Mouse (Mus musculus) limb, embryonic 13.5 days (tissue): ENCODE measurements around the gene Map4k3. TPM values are rescaled to one million over a fixed set of nuclear protein-coding genes. Genes with fewer than 3 reads are reported as not detected.
"Not testable (repeated sequence)": the region's sequence is repeated elsewhere in the genome, so short reads cannot be mapped to it uniquely, and the experiment has no call there.

ENCODE experiments used
- ATAC-seq: fragments of 200-750 bp; cut with Nextera tagmentation; 2 replicates; pipeline ENCODE4 v1.8.0; 2017; ENCODE audit warnings: low read depth, moderate number of reproducible peaks, moderate TSS enrichment; ENCODE audit not compliant: low FRiP score
- H3K27ac ChIP-seq: fragments of 300-500 bp; sonication (generic); 2 replicates; pipeline ENCODE4 v1.5.1; 2015; ENCODE audit warnings: inconsistent platforms, mild to moderate bottlenecking, moderate library complexity
- H3K27me3 ChIP-seq: fragments of 300-500 bp; sonication (generic); 2 replicates; pipeline ENCODE4 v1.6.1; 2015; ENCODE audit warnings: mild to moderate bottlenecking, inconsistent platforms
- H3K36me3 ChIP-seq: fragments of 300-500 bp; sonication (generic); 2 replicates; pipeline ENCODE4 v1.6.1; 2015; ENCODE audit warnings: inconsistent platforms, mild to moderate bottlenecking, moderate library complexity
- H3K4me1 ChIP-seq: fragments of 300-500 bp; sonication (generic); 2 replicates; pipeline ENCODE4 v1.6.1; 2015; ENCODE audit warnings: inconsistent platforms
- H3K4me2 ChIP-seq: fragments of 300-500 bp; sonication (generic); replicated peaks from 2 replicates; pipeline ENCODE4 v1.6.1; 2015; ENCODE audit warnings: inconsistent platforms, mild to moderate bottlenecking, moderate library complexity
- H3K4me3 ChIP-seq: fragments of 300-500 bp; sonication (generic); 2 replicates; pipeline ENCODE4 v1.5.1; 2015; ENCODE audit warnings: moderate library complexity, mild to moderate bottlenecking, inconsistent platforms
- H3K9ac ChIP-seq: fragments of 300-500 bp; sonication (generic); 2 replicates; pipeline ENCODE4 v1.6.1; 2015; ENCODE audit warnings: mild to moderate bottlenecking, inconsistent platforms
- H3K9me3 ChIP-seq: fragments of 300-500 bp; sonication (generic); 2 replicates; pipeline ENCODE4 v1.6.1; 2016; ENCODE audit warnings: inconsistent platforms
- WGBS: fragments of 180-500 bp; shearing (Covaris S2); methylation state at CpG from one replicate; pipeline ENCODE4 v1.1.7; 2015; 5-methylcytosine and 5-hydroxymethylcytosine counted together
- polyA plus RNA-seq: library from polyadenylated mRNA; unstranded; fragments of >200 nt; fragmentation: Nextera tagmentation; extraction: Ambion mirVana; gene quantifications from 2 replicates; pipeline ENCODE4 v1.2.1, GENCODE M21; 2015

Gene Map4k3
- 29.0 and 31.7 TPM in 2 replicates for polyA plus RNA-seq

DNA sequence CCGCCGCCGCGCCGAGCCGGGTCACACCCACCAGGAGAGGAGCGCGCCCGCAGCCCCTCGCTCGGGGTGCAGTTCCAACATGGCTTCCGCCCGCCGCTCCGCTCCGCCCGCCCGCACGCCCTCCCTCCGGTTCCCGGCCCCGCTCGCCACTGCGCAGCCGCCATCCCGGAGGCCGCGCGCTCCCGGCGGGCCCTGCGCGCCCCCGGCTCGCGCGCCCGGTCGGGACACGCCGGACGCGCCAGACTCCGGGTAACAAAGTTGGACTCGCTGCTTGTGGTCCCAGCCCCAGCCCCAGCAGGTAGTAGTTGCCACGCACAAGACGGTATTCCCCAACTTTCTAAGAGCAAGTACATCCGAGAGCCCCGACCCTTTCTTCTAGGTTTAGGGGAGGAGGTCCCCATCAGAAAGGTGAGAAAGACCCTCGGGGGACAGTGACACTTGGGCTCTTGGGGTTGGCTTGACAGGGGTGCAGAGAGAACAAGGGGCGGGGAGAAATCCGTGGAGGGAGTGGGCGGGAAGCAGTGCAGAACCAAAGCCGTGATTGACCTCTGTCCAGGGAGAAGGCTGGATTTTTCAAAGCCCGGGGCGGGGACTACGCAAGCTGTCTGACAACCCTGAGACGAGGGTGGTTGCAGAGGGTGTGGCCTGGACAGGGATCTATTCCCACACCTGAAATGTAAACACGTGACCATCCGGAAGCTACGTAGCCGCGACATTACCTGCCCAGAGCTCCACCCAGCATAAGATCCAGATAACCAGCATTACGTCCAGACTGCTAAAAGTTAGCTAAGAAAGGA, at the start of gene Map4k3:
TSS of gene Map4k3 (minus strand) at position 424 of the 797 bp plus-strand sequence.
- no peaks in the 10 kb centered on the region for H3K27me3 ChIP-seq
- no peaks in the 10 kb centered on the region for H3K9me3 ChIP-seq
- H3K36me3 ChIP-seq: no peaks in the 10 kb centered on the region; the same call in 1 of the 2 replicates
- peak within 1 kb of the TSS; percentile 83 for H3K4me2 ChIP-seq
- peak within 1 kb of the TSS; percentile 95 for H3K27ac ChIP-seq
- under 1% methylated on average over 50 of the region's 64 CpGs for WGBS
- peak within 1 kb of the TSS; percentile 94 for H3K4me3 ChIP-seq
- peak within 1 kb of the TSS; percentile 97 for H3K9ac ChIP-seq
- peaks cover 35% of the 10 kb centered on the region for H3K4me1 ChIP-seq
- ATAC-seq: peak; percentile 92

DNA sequence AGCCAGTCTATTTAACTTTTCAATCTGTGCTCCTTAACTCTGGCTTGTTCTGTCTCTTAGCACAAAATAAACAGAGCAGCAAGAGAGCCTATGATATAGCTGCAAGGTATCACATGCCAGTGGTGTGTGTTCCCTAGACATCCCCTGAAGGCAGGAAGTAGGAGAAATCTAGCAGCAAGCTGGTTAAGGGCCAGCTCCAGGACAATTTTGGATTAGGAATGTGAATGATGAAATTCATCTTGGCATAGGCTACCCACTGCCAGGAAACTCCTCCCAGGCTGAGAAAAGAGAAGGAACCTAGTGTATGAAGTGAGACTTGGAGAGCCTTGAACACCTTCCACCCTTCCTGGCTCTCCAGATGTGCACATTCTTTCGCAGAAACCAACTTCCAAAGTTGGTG, 49.3 kb upstream of the Map4k3 start:
- WGBS: 100% methylated on average over 1 of the region's 1 CpGs

DNA sequence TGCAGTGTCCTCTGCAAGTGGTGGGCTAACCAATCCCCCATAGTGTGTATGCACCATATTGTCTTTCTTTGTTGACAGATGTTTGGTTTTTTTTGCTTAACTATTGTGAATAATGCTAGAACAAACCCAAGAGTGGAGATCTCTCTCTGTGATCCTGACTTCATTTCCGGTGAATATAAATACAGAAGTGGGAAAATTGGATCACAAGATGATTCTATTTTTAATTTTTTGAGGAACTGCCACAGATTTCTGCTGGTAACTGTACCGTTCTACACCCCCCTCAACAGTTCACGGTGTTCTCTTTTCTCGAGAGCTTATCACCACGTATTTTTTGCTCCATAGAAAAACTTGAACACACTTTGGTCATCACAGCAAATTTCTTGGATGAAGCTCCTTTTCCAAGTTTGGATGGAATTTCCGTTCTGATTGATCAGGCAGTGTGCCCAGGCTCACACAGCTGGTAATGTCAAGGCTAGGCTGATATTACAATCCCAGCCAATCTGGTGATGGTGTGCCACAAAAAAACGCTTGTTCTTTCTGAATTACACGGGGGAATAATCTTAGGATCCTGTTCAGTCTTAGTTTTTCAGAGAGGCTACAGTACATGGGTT, 47.0 kb upstream of the Map4k3 start:
- Histone ChIP-seq H3K4me3 (no peak overlapping the region), H3K9me3 (peaks cover 7% of the 10 kb centered on the region), H3K27ac (no peak overlapping the region), H3K9ac (no peak overlapping the region), H3K4me1 (peaks cover 11% of the 10 kb centered on the region), H3K36me3 (no peaks in the 10 kb centered on the region), H3K4me2 (no peak overlapping the region), H3K27me3 (no peaks in the 10 kb centered on the region)
- no peak for ATAC-seq
- WGBS: 83% methylated on average over 8 of the region's 8 CpGs

More for the DNA sequence above, 49.3 kb upstream of the Map4k3 start:
- Histone ChIP-seq H3K36me3 (no peaks in the 10 kb centered on the region), H3K9me3 (peaks cover 6% of the 10 kb centered on the region; the same call in 1 of the 2 replicates), H3K4me1 (peaks cover 8% of the 10 kb centered on the region), H3K27ac (no peak overlapping the region), H3K27me3 (no peaks in the 10 kb centered on the region), H3K4me3 (no peak overlapping the region), H3K4me2 (no peak overlapping the region), H3K9ac (no peak overlapping the region)
- ATAC-seq: no peak

DNA sequence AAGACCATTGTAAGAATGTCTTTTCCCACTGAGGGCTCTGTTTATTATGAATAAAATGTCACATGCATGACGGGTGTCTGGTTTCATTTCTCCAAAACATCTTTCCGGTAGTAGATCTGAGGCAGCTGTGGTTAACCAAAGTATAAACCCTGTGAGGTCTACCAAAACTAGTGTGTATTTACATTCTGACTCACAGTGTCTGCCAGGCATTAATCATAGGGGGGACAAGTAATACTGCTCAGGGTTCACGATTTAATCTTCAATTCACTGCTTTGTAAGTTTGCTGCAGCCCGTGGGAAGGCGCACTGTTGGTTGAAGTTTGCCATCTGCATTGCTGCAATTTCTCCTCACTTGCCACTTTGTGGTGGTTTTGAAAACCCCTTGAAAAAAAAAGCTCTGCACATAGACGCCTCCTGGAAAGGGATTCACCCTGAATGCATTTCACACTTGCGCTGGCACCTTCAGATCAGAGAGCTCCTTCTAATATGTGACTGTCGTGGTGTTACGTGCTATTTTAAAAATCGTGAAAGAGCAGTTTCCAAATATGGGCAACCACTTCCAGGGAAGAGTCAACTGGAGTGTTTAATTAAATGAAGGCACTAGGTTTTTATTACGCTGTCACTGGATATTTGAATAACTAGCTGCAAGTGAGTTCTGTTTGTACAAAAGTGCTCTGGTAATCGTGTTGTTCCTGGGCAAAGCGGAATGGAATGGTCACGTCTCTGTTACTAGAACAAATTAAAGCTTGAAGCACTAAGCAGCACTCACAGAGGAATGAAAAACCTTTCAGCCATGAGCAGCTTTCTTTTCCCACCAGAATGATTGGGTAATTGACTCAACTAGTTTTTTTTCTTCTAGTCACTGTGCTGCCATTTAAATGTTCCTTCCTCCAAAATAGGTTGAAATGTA, 44.5 kb upstream of the Map4k3 start:
- Histone ChIP-seq H3K4me1 (peaks cover 10% of the 10 kb centered on the region), H3K27me3 (no peaks in the 10 kb centered on the region), H3K9me3 (peaks cover 9% of the 10 kb centered on the region), H3K9ac (no peak overlapping the region), H3K27ac (no peak overlapping the region), H3K4me3 (no peak overlapping the region), H3K4me2 (no peak overlapping the region), H3K36me3 (no peaks in the 10 kb centered on the region)
- ATAC-seq: peak; percentile 57
- 56% methylated on average over 14 of the region's 14 CpGs for WGBS

DNA sequence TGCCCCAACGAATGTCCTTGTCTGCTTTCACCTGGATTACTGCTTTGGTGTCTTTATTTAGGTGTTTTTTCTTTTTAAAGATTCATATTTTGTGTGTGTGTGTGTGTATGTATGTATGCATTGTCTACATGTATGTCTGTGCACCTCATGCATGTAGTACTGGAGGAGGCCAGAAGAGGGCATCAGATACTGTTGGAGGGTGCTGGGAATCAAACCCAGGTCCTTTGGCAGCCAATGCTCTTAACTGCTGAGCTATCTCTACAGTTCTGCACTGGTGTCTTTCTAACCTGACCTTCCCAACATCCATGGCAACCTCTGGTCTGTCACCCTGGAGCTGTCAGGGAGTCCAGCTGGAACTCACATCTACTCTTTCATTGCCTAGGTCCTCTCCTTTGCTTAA, 41.8 kb upstream of the Map4k3 start:
- H3K27me3 ChIP-seq: no peaks in the 10 kb centered on the region
- no peak for ATAC-seq
- H3K9ac ChIP-seq: no peak overlapping the region
- no peak overlapping the region for H3K27ac ChIP-seq
- peaks cover 5% of the 10 kb centered on the region; the same call in 1 of the 2 replicates for H3K9me3 ChIP-seq
- no peak overlapping the region for H3K4me3 ChIP-seq
- peaks cover 14% of the 10 kb centered on the region for H3K4me1 ChIP-seq
- no peaks in the 10 kb centered on the region for H3K36me3 ChIP-seq
- WGBS: 72% methylated on average over 1 of the region's 1 CpGs
- no peak overlapping the region for H3K4me2 ChIP-seq

DNA sequence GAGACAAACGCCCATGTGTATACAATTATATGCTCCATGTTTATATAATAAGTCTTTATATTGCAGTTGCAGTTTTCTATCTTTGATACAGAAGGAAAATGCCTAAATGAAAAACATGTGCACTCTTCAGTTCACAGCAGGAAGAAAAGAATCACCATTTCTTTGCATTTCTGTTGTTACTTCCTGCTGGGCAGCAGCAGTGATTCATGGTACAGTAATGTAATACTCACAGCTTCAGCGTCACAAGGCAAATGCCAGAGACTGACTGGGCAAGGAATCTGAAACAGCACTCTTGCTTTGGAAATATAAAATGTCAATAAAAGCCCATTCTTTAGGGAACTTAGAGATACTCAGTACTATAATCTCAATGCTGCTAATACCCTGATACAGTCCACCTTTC, 36.9 kb upstream of the Map4k3 start:
- H3K4me2 ChIP-seq: no peak overlapping the region
- H3K4me3 ChIP-seq: no peak overlapping the region
- peak overlapping the region; percentile 22; the same call in 1 of the 2 replicates for H3K27ac ChIP-seq
- peaks cover 4% of the 10 kb centered on the region; the same call in 1 of the 2 replicates for H3K9me3 ChIP-seq
- H3K27me3 ChIP-seq: no peaks in the 10 kb centered on the region
- H3K36me3 ChIP-seq: no peaks in the 10 kb centered on the region
- 24% methylated on average over 2 of the region's 2 CpGs for WGBS
- peaks cover 5% of the 10 kb centered on the region; the same call in 1 of the 2 replicates for H3K4me1 ChIP-seq
- no peak overlapping the region for H3K9ac ChIP-seq
- ATAC-seq: peak; percentile 72; the same call in 1 of the 2 replicates

DNA sequence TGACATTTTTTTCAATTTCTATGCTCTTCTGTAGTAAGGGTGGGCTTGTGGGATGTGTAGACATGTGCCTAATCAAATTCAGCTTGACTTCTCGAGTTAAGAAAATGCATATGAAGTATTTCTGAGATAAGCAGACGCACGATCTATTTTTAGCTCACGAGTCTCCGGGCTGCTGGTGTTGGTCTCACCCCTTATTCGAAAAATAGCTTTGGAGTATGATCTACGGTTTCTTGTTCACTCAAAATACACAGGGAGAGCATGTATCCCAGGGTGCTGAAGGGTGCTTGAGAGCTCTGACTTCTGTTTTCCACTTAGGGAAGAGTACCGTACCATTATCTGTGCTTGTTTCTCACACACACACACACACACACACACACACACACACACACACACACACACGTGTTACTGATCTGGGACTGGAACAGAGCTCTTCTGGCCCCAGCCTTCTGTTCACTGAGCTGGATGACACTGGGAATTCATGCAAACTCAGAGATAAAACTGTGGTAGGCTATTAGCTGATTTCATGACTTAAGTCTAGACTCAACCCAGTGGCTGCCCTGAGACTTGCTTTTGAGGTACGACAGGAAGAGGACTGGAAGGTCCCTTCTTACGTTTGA, 34.9 kb upstream of the Map4k3 start:
- Histone ChIP-seq H3K9ac (no peak overlapping the region), H3K9me3 (no peaks in the 10 kb centered on the region), H3K27ac (no peak overlapping the region; the same call in 1 of the 2 replicates), H3K27me3 (no peaks in the 10 kb centered on the region), H3K36me3 (no peaks in the 10 kb centered on the region), H3K4me3 (no peak overlapping the region), H3K4me1 (peaks cover 5% of the 10 kb centered on the region; the same call in 1 of the 2 replicates), H3K4me2 (no peak overlapping the region)
- 70% methylated on average over 11 of the region's 11 CpGs for whole genome bisulfite sequencing
- no peak for ATAC-seq

DNA sequence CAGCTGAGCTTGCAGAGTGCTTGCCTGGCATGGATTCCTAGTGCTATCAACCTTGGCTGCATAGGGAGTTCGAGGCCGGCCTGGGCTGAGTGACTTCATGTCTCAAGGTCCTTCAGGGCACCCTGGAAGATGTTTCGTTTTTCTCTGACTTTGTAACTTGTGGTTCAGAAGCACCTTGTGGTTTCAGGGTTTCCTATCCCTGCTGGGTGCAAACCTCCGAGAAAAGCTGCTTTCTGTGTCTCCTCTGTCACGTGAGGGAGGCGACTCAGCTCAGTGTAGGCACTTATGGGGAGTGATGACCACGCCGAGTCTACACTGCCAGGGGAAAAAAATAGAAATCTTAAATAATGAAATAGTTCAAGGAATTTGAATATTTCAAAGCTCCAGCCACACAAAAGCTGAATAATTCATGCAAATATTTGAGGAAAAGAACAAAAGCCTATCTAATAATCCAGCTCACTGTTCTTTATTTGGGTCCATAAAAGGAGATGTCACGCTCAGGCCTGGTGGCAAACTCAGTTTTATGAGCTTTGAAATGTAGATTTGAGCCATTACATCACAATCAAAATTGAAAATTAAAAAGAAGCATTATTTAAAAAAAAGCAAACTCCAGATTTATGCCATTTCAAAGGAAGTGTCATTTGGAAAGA, 34.2 kb upstream of the Map4k3 start:
- no peak for ATAC-seq
- H3K9me3 ChIP-seq: no peaks in the 10 kb centered on the region
- H3K9ac ChIP-seq: no peak overlapping the region
- no peak overlapping the region for H3K4me3 ChIP-seq
- no peaks in the 10 kb centered on the region for H3K36me3 ChIP-seq
- H3K27ac ChIP-seq: no peak overlapping the region
- H3K4me1 ChIP-seq: peaks cover 5% of the 10 kb centered on the region; the same call in 1 of the 2 replicates
- 81% methylated on average over 9 of the region's 9 CpGs for WGBS
- no peaks in the 10 kb centered on the region for H3K27me3 ChIP-seq
- no peak overlapping the region for H3K4me2 ChIP-seq

DNA sequence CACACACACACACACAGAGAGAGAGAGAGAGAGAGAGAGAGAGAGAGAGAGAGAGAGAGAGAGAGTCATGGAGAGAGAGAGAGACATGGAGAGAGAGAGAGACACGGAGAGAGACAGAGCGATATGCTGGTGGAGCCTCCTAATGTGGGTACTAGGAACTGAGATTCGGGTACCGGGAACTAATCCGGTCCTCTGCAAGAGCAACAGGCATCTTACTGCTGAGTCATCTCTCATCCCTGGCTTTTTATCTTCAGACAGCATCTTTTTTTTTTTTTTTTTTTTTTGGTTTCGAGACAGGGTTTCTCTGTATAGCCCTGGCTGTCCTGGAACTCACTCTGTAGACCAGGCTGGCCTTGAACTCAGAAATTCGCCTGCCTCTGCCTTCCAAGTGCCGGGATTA, 32.9 kb upstream of the Map4k3 start:
- WGBS: 88% methylated on average over 8 of the region's 8 CpGs
- H3K27ac ChIP-seq, ATAC-seq, H3K4me2 ChIP-seq, H3K4me1 ChIP-seq, H3K27me3 ChIP-seq, H3K4me3 ChIP-seq, H3K9me3 ChIP-seq, H3K36me3 ChIP-seq, H3K9ac ChIP-seq: not testable (repeated sequence)

DNA sequence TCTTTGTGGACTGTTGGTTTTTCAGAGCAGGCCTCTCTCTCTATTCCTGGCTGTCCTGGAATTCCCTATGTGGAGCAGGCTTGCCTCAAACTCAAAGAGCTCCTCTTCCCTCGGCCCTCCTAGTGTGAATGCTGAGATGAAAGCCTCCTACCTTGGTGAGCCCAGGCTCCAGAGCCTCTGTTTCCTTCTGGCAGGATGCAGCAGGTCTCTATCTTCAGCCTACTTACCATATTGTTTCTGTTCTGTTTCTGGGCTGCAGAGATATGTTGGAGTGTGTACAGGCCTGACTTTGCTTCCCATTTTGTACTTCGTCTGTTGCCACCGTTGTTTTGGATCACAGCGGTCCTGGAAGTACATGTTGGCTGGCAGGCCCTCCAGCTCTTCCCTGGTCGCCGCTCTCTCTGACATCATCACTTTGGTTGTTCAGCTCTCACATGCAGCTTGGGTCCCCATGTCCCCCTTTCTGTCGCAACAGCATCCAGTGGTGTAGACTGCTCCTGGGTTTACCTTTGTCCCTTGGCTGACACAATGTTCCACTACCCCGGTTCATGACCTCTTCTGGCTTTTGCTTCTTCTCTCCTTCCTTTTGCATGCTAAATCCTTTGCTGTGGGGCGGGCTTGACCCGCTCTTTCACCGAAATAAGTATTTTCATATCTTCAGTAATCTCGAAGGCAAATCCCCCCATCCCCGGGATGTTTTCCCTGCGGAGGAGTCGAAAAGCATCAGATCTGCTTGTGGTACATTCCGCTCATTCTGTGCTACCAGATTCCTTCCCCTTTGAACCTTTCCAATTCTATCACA, 32.3 kb upstream of the Map4k3 start:
- Histone ChIP-seq H3K36me3 (no peaks in the 10 kb centered on the region), H3K9me3 (no peaks in the 10 kb centered on the region), H3K27me3 (no peaks in the 10 kb centered on the region), H3K4me3 (no peak overlapping the region), H3K4me2 (no peak overlapping the region), H3K9ac (no peak overlapping the region), H3K4me1 (peaks cover 12% of the 10 kb centered on the region), H3K27ac (no peak overlapping the region)
- ATAC-seq: no peak
- WGBS: 88% methylated on average over 16 of the region's 16 CpGs
